Mouse (Mus musculus) thymus, adult 2 months (tissue): Measurements from ENCODE around the gene Glyr1. TPM values are rescaled to one million over a fixed set of nuclear protein-coding genes. Genes with fewer than 3 reads are reported as not detected.
A peak's percentile ranks its signal among the peaks of the same experiment; 100 is the strongest.

Source experiments
- DNase-seq: peaks from one replicate; pipeline ENCODE4 v3.0.0; 2021
- H3K27ac ChIP-seq: fragments of 200-500 bp; 2 replicates; pipeline ENCODE4 v1.5.1; 2012; ENCODE audit warnings: low read length, control low read depth; ENCODE audit not compliant: control insufficient read depth, insufficient read depth
- H3K27me3 ChIP-seq: fragments of 200-500 bp; 2 replicates; pipeline ENCODE4 v1.6.1; 2012; ENCODE audit warnings: mild to moderate bottlenecking, low read length, moderate library complexity, mixed read lengths; ENCODE audit not compliant: control insufficient read depth, insufficient read depth
- H3K36me3 ChIP-seq: fragments of 200-500 bp; 2 replicates; pipeline ENCODE4 v1.6.1; 2012; ENCODE audit warnings: mild to moderate bottlenecking, low read length, moderate library complexity; ENCODE audit not compliant: control insufficient read depth, insufficient read depth
- H3K4me1 ChIP-seq: fragments of 200-500 bp; replicated peaks from 2 replicates; pipeline ENCODE4 v1.6.1; 2012; ENCODE audit warnings: low read length; ENCODE audit not compliant: control insufficient read depth, insufficient read depth
- H3K4me3 ChIP-seq: fragments of 200-500 bp; 2 replicates; pipeline ENCODE4 v1.5.1; 2012; ENCODE audit warnings: mild to moderate bottlenecking, low read length, control low read depth, moderate library complexity; ENCODE audit not compliant: control insufficient read depth, insufficient read depth
- CTCF ChIP-seq: fragments of 200-500 bp; IDR thresholded peaks from 2 replicates; pipeline ENCODE4 v1.5.1; 2012; ENCODE audit warnings: mild to moderate bottlenecking, control low read depth, low read length, moderate library complexity, borderline replicate concordance; ENCODE audit not compliant: control insufficient read depth, poor library complexity, insufficient read depth; ENCODE audit errors: extremely low read depth
- POLR2A ChIP-seq: fragments of 200-500 bp; IDR thresholded peaks from 2 replicates; pipeline ENCODE4 v1.6.1; 2012; ENCODE audit warnings: mild to moderate bottlenecking, low read length, control low read depth, moderate library complexity; ENCODE audit not compliant: control insufficient read depth, poor library complexity, insufficient read depth; ENCODE audit errors: extremely low read depth
- WGBS: fragments of 180-500 bp; shearing (Covaris S2); methylation state at CpG from one replicate; pipeline ENCODE4 v1.1.7; 2018; 5-methylcytosine and 5-hydroxymethylcytosine counted together
- polyA plus RNA-seq: library from polyadenylated mRNA; depleted of rRNA; stranded (reverse); fragments of >200 nt; gene quantifications from 2 replicates; pipeline ENCODE4 v1.2.3, GENCODE M21; 2012

Gene Glyr1
- polyA plus RNA-seq, 1 experiment = 105 TPM

- Histone ChIP-seq H3K36me3 (peaks cover 22% of the 10 kb centered on the region), H3K4me3 (peak within 1 kb of the TSS; percentile 58), H3K4me1 (0 out of 2 replicates have a peak, but pooled peaks cover 2% of the 10 kb centered on the region), H3K27ac (no peak within 1 kb of the TSS), H3K27me3 (no peaks in the 10 kb centered on the region)
- under 1% methylated on average over 63 of the region's 63 CpGs for WGBS
- DNase-seq = peak; percentile 96
- TF ChIP-seq CTCF (peak; percentile 44; the same call in 1 of the 2 replicates), POLR2A (peak; percentile 54; the same call in 1 of the 2 replicates)
Measured at GRCm38 (mm10) chr16:5013054-5013838, 36.4 kb downstream of the Glyr1 start, which contains the start of gene Rogdi. Gene Rogdi (minus strand): TSS chr16:5013553.

GRCm38 (mm10) chr16:5012036-5013005, 37.3 kb downstream of the Glyr1 start:
- no peaks in the 10 kb centered on the region for H3K27me3 ChIP-seq
- DNase-seq = no peak
- H3K4me1 ChIP-seq = 0 out of 2 replicates have a peak, but pooled peaks cover 2% of the 10 kb centered on the region
- no peak overlapping the region for H3K4me3 ChIP-seq
- no peak overlapping the region for H3K27ac ChIP-seq
- no peak for TF ChIP-seq CTCF
- TF ChIP-seq POLR2A = no peak
- 74% methylated on average over 13 of the region's 13 CpGs for WGBS
- H3K36me3 ChIP-seq = peaks cover 12% of the 10 kb centered on the region

DNA sequence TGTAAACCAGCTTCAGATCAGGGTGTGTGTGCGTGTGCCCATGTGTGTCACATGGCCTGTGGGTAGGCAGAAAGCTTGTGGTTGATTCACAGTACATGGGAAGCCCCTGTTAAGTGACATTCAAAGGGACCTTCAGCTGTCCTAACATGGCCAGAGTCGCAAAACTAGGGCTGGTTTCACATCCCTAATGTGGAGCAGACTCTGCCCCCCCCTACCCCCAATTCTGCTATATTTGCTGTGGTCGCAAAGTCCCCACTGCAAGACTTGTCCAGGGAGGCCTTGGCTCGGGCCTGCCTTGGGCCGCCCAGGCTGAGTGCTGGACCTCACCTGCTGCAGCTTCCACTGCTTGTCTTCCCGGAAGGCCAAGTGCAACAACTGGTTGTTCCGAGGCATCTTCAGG, 38.4 kb downstream of the Glyr1 start:
- Histone ChIP-seq H3K4me1 (0 out of 2 replicates have a peak, but pooled peaks cover 2% of the 10 kb centered on the region), H3K4me3 (no peak overlapping the region), H3K27me3 (no peaks in the 10 kb centered on the region), H3K27ac (no peak overlapping the region), H3K36me3 (peaks cover 2% of the 10 kb centered on the region)
- no peak for TF ChIP-seq POLR2A
- no peak for DNase-seq
- WGBS = 63% methylated on average over 7 of the region's 7 CpGs

- H3K4me1 ChIP-seq = 0 out of 2 replicates have a peak, but pooled peaks cover 2% of the 10 kb centered on the region
- no peak for DNase-seq
- no peaks in the 10 kb centered on the region for H3K27me3 ChIP-seq
- WGBS = 96% methylated on average over 10 of the region's 10 CpGs
- no peak overlapping the region for H3K27ac ChIP-seq
- no peak overlapping the region for H3K4me3 ChIP-seq
- no peak for TF ChIP-seq POLR2A
- TF ChIP-seq CTCF = no peak
- no peaks in the 10 kb centered on the region for H3K36me3 ChIP-seq
Measured at GRCm38 (mm10) chr16:5010371-5010935, 39.2 kb downstream of the Glyr1 start.

DNA sequence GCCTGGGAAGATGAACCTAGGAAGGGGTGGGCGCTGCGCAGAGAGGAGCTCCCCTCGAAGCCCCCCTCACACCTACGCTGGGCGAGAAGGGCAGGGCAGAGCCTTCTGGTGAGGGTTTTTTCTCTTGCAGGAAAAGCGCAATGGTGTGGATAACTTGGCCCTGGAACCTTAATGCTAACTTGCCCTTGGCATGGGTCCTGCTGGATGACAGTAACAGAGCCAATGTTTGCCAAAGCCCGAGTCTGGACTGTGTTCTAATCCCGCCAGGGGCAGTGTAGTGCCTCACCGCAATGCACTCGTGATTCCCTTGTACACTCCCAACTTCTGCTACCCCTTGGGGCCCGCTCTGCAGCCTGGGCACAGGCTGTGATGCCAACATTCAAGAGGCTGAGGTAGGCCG, 41.6 kb downstream of the Glyr1 start:
- TF ChIP-seq POLR2A (no peak), CTCF (no peak)
- H3K4me3 ChIP-seq = no peak overlapping the region
- 94% methylated on average over 12 of the region's 12 CpGs for WGBS

GRCm38 (mm10) chr16:5007492-5007891, 42.2 kb downstream of the Glyr1 start:
- H3K36me3 ChIP-seq = no peaks in the 10 kb centered on the region
- no peak for DNase-seq
- H3K27ac ChIP-seq = no peak overlapping the region
- TF ChIP-seq CTCF (no peak), POLR2A (no peak)
- no peaks in the 10 kb centered on the region for H3K27me3 ChIP-seq
- 95% methylated on average over 6 of the region's 6 CpGs for WGBS
- H3K4me3 ChIP-seq = no peak overlapping the region
- H3K4me1 ChIP-seq = 0 out of 2 replicates have a peak, but pooled peaks cover 2% of the 10 kb centered on the region

More for the DNA sequence above, 41.6 kb downstream of the Glyr1 start:
- Histone ChIP-seq H3K27me3 (no peaks in the 10 kb centered on the region), H3K36me3 (no peaks in the 10 kb centered on the region), H3K27ac (no peak overlapping the region), H3K4me1 (0 out of 2 replicates have a peak, but pooled peaks cover 2% of the 10 kb centered on the region)
- no peak for DNase-seq
